Mouse (Mus musculus) forebrain, embryonic 14.5 days (tissue): ENCODE measurements around the gene Nav2. TPM values are rescaled to one million over a fixed set of nuclear protein-coding genes. Genes with fewer than 3 reads are reported as not detected.
A peak's percentile ranks its signal among the peaks of the same experiment; 100 is the strongest.

Experiments used
- ATAC-seq: fragments of 200-750 bp; cut with Nextera tagmentation; 2 replicates; pipeline ENCODE4 v1.8.0; 2017; ENCODE audit warnings: mild to moderate bottlenecking, moderate library complexity
- DNase-seq: peaks from one replicate; pipeline ENCODE4 v3.0.0-alpha.2; 2015; ENCODE audit warnings: low spot score
- H3K27ac ChIP-seq: fragments of 300-500 bp; sonication (generic); 2 replicates; pipeline ENCODE4 v1.5.1; 2014; ENCODE audit warnings: low read depth, mild to moderate bottlenecking, control low read depth, low read length, moderate library complexity
- H3K27me3 ChIP-seq: fragments of 300-500 bp; sonication (generic); replicated peaks from 2 replicates; pipeline ENCODE4 v1.6.1; 2014; ENCODE audit warnings: low read length, control low read depth, mixed read lengths; ENCODE audit not compliant: control insufficient read depth, insufficient read depth
- H3K36me3 ChIP-seq: fragments of 300-500 bp; sonication (generic); 2 replicates; pipeline ENCODE4 v1.6.1; 2014; ENCODE audit warnings: low read length, control low read depth; ENCODE audit not compliant: control insufficient read depth, insufficient read depth
- H3K4me1 ChIP-seq: fragments of 300-500 bp; sonication (generic); 2 replicates; pipeline ENCODE4 v1.6.1; 2014; ENCODE audit warnings: antibody characterized with exemption, low read length, control low read depth; ENCODE audit not compliant: control insufficient read depth, insufficient read depth
- H3K4me2 ChIP-seq: fragments of 300-500 bp; sonication (generic); 2 replicates; pipeline ENCODE4 v1.6.1; 2014; ENCODE audit warnings: mild to moderate bottlenecking, control low read depth, low read length
- H3K4me3 ChIP-seq: fragments of 300-500 bp; sonication (generic); 2 replicates; pipeline ENCODE4 v1.5.1; 2014; ENCODE audit warnings: low read depth, low read length, control low read depth
- H3K9ac ChIP-seq: fragments of 300-500 bp; sonication (generic); 2 replicates; pipeline ENCODE4 v1.6.1; 2014; ENCODE audit warnings: mild to moderate bottlenecking, low read length, control low read depth, moderate library complexity
- H3K9me3 ChIP-seq: fragments of 300-500 bp; sonication (generic); replicated peaks from 2 replicates; pipeline ENCODE4 v1.6.1; 2016; ENCODE audit warnings: low read length, control low read depth, mixed read lengths; ENCODE audit not compliant: control insufficient read depth
- WGBS: fragments of 180-500 bp; shearing (Covaris S2); extraction: QIAGEN DNeasy Blood & Tissue Kit; methylation state at CpG from one replicate; pipeline ENCODE4 v1.1.7; 2014; 5-methylcytosine and 5-hydroxymethylcytosine counted together
- polyA plus RNA-seq: library from polyadenylated mRNA; unstranded; fragments of >200 nt; fragmentation: Nextera tagmentation; extraction: Ambion mirVana; gene quantifications from 2 replicates; pipeline ENCODE4 v1.2.1, GENCODE M21; 2014

The Nav2 gene
- polyA plus RNA-seq, 1 experiment from 2014 or later, result 6.3 TPM

DNA sequence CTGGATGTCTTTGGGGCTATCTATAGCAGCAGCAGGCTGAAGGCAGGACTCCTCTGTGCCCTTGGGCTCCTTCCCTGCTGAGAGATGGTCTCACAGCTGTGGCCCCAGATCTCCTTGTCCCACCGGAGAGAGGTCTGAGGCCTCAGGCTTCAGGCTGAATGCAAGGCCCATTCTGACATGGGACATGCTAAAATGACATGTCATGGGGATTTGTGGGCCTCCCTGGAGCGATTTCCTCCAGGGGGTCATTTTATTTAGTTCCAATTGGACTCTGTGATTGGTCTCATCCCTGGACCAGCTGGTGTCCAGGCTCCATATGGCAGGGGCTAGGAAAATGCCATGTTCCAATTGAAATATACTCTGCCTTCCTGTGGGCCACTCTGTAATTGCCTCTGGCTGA is 197.0 kb downstream of the Nav2 start:
- no peak for DNase-seq
- H3K9ac ChIP-seq, result no peak overlapping the region
- 67% methylated on average over 2 of the region's 2 CpGs for WGBS
- H3K4me3 ChIP-seq, result no peak overlapping the region
- H3K27me3 ChIP-seq, result no peaks in the 10 kb centered on the region
- H3K4me1 ChIP-seq, result peaks cover 9% of the 10 kb centered on the region
- no peak for ATAC-seq
- H3K4me2 ChIP-seq, result no peak overlapping the region
- H3K9me3 ChIP-seq, result no peaks in the 10 kb centered on the region
- no peaks in the 10 kb centered on the region for H3K36me3 ChIP-seq
- no peak overlapping the region for H3K27ac ChIP-seq

DNA sequence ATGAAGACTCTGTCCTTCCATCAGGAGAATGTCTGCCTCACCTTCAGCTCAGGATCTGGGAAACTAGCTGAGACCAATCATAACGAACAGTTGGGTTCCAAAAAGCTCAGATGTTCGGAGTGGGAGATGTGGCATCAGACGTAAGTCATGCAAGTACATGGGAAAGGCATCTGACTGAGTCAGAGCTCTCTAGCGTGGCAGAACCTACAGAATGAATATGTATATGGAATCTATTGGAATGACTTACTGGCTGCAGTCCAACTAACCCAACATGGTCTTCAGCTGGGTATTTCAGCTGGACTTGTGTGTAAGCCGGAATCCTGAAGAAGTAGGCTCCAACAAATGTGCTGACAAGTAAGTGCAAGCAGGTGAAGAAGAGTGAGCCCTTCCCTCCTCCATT is 199.6 kb downstream of the Nav2 start:
- Histone ChIP-seq H3K9me3 (no peaks in the 10 kb centered on the region), H3K4me2 (no peak overlapping the region), H3K4me3 (no peak overlapping the region), H3K27ac (no peak overlapping the region), H3K27me3 (no peaks in the 10 kb centered on the region), H3K4me1 (peaks cover 7% of the 10 kb centered on the region), H3K9ac (no peak overlapping the region), H3K36me3 (no peaks in the 10 kb centered on the region)
- DNase-seq, result no peak
- no peak for ATAC-seq
- WGBS, result 88% methylated on average over 5 of the region's 5 CpGs

DNA sequence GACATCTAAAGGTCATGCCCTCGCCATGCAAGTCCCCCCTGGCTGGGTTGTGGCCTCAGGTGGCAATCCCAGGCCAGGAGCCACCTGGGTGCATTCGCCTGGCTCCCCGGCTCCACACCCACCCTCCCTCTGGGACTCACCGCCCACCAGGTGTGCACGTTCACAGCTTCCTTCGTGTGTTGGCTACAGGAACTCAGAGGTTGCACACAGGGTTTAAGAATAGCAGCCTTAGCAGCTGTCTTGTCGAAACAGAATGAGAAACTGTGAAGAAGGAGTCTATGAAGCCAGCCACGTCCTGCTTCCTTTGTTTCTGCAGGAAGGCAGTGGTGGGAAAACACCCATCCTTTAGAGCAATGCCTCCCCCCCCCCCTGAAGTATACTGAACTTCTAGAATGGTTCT is 210.5 kb downstream of the Nav2 start:
- Histone ChIP-seq H3K27me3 (no peaks in the 10 kb centered on the region), H3K4me1 (peaks cover 14% of the 10 kb centered on the region), H3K4me2 (no peak overlapping the region), H3K36me3 (no peaks in the 10 kb centered on the region), H3K4me3 (no peak overlapping the region), H3K9me3 (no peaks in the 10 kb centered on the region), H3K27ac (no peak overlapping the region), H3K9ac (no peak overlapping the region)
- 72% methylated on average over 8 of the region's 8 CpGs for WGBS
- DNase-seq (no peak), ATAC-seq (no peak)

DNA sequence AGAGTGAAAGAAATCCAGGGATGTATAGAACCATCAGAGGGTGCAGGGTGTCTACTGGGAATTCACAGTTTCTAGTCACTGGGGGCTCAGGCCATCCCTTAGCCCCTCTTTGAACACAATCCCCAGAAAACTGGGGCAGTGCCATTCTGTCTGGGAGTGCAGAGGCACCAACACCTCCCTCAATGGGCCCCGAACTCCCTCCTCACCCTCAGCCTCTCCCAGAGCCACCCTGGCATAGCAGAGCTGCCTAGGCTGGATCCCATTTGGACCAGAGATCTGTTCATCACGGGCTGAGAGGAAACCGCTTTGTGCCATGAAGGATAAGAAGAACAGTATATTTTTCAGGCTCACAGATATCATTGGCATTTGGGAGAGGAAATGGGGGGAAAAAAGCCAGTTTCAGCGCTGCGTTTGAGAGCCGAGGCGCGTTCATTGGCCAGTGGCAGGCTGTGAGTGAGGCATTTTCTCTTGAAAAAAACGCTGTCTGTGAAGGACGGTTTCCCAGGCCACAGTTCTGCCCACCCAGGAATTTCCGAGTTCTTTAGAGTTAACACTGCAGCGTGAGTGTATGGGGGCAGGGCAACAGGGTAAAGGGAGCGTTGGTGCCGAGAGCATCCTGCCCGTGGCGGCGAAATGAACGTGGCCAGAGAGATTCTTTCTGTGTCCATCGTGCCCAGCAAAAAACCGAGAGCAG is 211.4 kb downstream of the Nav2 start:
- 9% methylated on average over 20 of the region's 20 CpGs for WGBS
- peak; percentile 54 for ATAC-seq
- Histone ChIP-seq H3K9me3 (no peaks in the 10 kb centered on the region), H3K4me2 (peak overlapping the region; percentile 41), H3K27ac (peak overlapping the region; percentile 16; the same call in 1 of the 2 replicates), H3K27me3 (no peaks in the 10 kb centered on the region), H3K4me3 (peak overlapping the region; percentile 3; the same call in 1 of the 2 replicates), H3K9ac (peak overlapping the region; percentile 38), H3K36me3 (no peaks in the 10 kb centered on the region), H3K4me1 (peaks cover 14% of the 10 kb centered on the region)
- DNase-seq, result peak; percentile 73

GRCm38 (mm10) chr7:49120488-49120864 is 212.0 kb downstream of the Nav2 start:
- peak; percentile 25 for ATAC-seq
- peak; percentile 28 for DNase-seq
- H3K27ac ChIP-seq, result no peak overlapping the region
- no peaks in the 10 kb centered on the region for H3K9me3 ChIP-seq
- peak overlapping the region; percentile 41 for H3K4me2 ChIP-seq
- H3K27me3 ChIP-seq, result no peaks in the 10 kb centered on the region
- H3K36me3 ChIP-seq, result no peaks in the 10 kb centered on the region
- H3K4me1 ChIP-seq, result peaks cover 14% of the 10 kb centered on the region
- peak overlapping the region; percentile 38; the same call in 1 of the 2 replicates for H3K9ac ChIP-seq
- WGBS, result 23% methylated on average over 6 of the region's 6 CpGs
- H3K4me3 ChIP-seq, result peak overlapping the region; percentile 3; the same call in 1 of the 2 replicates

- H3K4me2 ChIP-seq, result peak overlapping the region; percentile 41; the same call in 1 of the 2 replicates
- WGBS, result 36% methylated on average over 20 of the region's 20 CpGs
- H3K4me1 ChIP-seq, result peaks cover 14% of the 10 kb centered on the region
- no peak overlapping the region for H3K4me3 ChIP-seq
- peak; percentile 93 for DNase-seq
- no peak overlapping the region for H3K27ac ChIP-seq
- no peak overlapping the region for H3K9ac ChIP-seq
- H3K27me3 ChIP-seq, result no peaks in the 10 kb centered on the region
- H3K9me3 ChIP-seq, result no peaks in the 10 kb centered on the region
- peak; percentile 85 for ATAC-seq
- no peaks in the 10 kb centered on the region for H3K36me3 ChIP-seq
Observed at GRCm38 (mm10) chr7:49120935-49121691, 212.6 kb downstream of the Nav2 start.

DNA sequence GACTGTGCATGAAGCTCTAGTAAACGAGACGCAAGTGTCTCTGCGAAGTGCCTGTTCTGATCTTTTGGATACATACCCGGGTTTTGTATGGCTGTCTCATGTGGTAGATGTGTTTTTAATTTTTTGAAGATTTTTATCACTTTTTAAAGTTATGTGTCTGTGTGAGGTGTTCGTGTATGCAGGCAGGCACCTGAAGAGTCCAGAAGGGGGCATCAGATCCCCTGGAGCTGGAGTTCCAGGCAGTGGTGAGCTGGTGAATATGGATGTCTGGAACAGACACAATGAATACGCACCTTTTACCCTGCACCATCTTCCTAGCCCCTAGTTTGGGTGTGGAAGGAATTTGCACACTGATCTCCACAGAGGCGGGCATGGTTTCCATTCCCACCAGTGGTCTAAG is 214.0 kb downstream of the Nav2 start:
- ATAC-seq (no peak), DNase-seq (no peak)
- no peak overlapping the region for H3K27ac ChIP-seq
- H3K27me3 ChIP-seq, result no peaks in the 10 kb centered on the region
- peaks cover 14% of the 10 kb centered on the region for H3K4me1 ChIP-seq
- H3K9me3 ChIP-seq, result no peaks in the 10 kb centered on the region
- 63% methylated on average over 7 of the region's 7 CpGs for WGBS
- no peak overlapping the region for H3K4me2 ChIP-seq
- H3K9ac ChIP-seq, result no peak overlapping the region
- no peak overlapping the region for H3K4me3 ChIP-seq
- no peaks in the 10 kb centered on the region for H3K36me3 ChIP-seq

GRCm38 (mm10) chr7:49125545-49125944 is 217.0 kb downstream of the Nav2 start:
- no peaks in the 10 kb centered on the region for H3K36me3 ChIP-seq
- H3K4me1 ChIP-seq, result peaks cover 6% of the 10 kb centered on the region
- ATAC-seq (no peak), DNase-seq (peak; percentile 68)
- H3K9ac ChIP-seq, result no peak overlapping the region
- H3K27me3 ChIP-seq, result no peaks in the 10 kb centered on the region
- no peak overlapping the region for H3K4me3 ChIP-seq
- no peak overlapping the region for H3K4me2 ChIP-seq
- H3K27ac ChIP-seq, result no peak overlapping the region
- 40% methylated on average over 3 of the region's 3 CpGs for WGBS
- H3K9me3 ChIP-seq, result no peaks in the 10 kb centered on the region

- Histone ChIP-seq H3K4me1 (no peaks in the 10 kb centered on the region; the same call in 1 of the 2 replicates), H3K9ac (no peak overlapping the region), H3K27me3 (no peaks in the 10 kb centered on the region), H3K36me3 (no peaks in the 10 kb centered on the region), H3K27ac (no peak overlapping the region), H3K9me3 (no peaks in the 10 kb centered on the region), H3K4me2 (no peak overlapping the region), H3K4me3 (no peak overlapping the region)
- ATAC-seq, result no peak
- WGBS, result 88% methylated on average over 8 of the region's 8 CpGs
- DNase-seq, result no peak
Observed at GRCm38 (mm10) chr7:49128224-49128623, 219.7 kb downstream of the Nav2 start.
